Mouse (Mus musculus) spleen, postnatal 36 days (tissue): Measurements from ENCODE around the gene Btbd35f10.
"Not testable (repeated sequence)": the region's sequence is repeated elsewhere in the genome, so short reads cannot be mapped to it uniquely, and the experiment has no call there.

Source experiments
- DNase-seq, 2 experiments: peaks; one replicate each; pipeline ENCODE4 v3.0.0; 2022; ENCODE audit warnings: low spot score in 2 of 2, mixed read lengths in 1 of 2

The Btbd35f10 gene

DNA sequence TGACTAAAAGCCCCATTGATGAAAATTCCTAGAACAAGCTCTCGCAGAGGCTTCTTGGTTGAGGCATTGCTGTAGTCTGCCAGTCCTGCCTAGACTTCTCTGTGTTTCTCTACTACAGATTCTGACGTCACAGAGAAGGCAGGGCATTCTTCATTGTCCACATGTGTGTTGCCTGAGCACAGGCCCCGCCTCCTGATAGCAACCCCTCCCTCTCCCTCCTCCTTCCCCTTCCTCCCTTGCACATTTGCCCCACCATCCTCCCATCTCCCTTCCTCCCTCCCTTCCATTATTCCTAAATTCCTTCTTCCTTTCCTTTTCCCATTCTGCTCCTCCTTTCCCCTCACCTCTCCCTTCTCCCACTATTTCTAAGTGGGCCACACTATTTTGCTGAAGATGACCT is at the start of gene Btbd35f10:
Gene Btbd35f10 (minus strand): TSS at position 101 of the 400 bp plus-strand sequence.
- DNase-seq: not testable (repeated sequence)
